Mouse (Mus musculus): ENCODE results near the gene Phf13.

DNA sequence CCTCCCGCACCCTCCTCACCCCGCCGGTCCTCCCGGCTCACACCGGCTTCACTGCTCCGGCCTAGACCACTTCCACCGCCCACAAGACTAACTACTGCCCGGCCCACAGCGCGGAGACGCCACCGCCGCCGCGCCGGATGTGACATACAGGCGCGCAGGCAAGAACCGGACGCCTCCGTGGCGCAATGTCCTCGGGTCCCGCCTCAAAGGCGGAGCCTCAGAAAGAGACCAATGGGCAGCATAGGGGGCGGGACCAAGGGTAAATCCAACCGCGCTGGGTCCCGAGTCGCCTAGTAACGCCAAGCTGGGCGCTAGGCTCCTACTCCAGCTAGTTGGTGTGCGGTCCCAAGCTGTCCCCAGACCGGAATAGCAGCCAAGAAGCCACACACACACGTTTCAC, 31.5 kb upstream of the Phf13 start, which contains the start of gene Zbtb48:
- TF ChIP-seq CTCF (conservative IDR thresholded peaks at IDR 0.05; ENCODE audit: low read length) (no peak), POU5F1 (IDR thresholded peaks at IDR 0.05; ENCODE audit: borderline replicate concordance, low read length) (no peak), NANOG (IDR thresholded peaks at IDR 0.05; ENCODE audit: borderline replicate concordance, low read length) (no peak)

Measured in E14TG2a.4 (cell line).